Mouse (Mus musculus): ENCODE results near the gene Ptprm.

- no peak for TF ChIP-seq CTCF (IDR thresholded peaks at IDR 0.05; ENCODE audit: insufficient read depth, low read depth, low read length)
- TF ChIP-seq POLR2A (IDR thresholded peaks at IDR 0.05; ENCODE audit: insufficient read depth, low read depth, low read length) = no peak
These were observed 377.8 kb downstream of the Ptprm start for GRCm38 (mm10) chr17:66976490-66976889.
